Mouse (Mus musculus) skeletal muscle tissue, postnatal 0 days (tissue): ENCODE results near the gene Ccl21a. TPM values are rescaled to one million over a fixed set of nuclear protein-coding genes. Genes with fewer than 3 reads are reported as not detected.

Source experiments
- polyA plus RNA-seq: library from polyadenylated mRNA; unstranded; fragments of >200 nt; fragmentation: Nextera tagmentation; extraction: Ambion mirVana; gene quantifications from 2 replicates; pipeline ENCODE4 v1.2.1, GENCODE M21; 2015

Gene Ccl21a
- polyA plus RNA-seq, result 10.1 and 10.8 TPM in 2 replicates

GRCm38 (mm10) chr4:42773893-42774292 is at the start of gene Ccl21a:
TSS of gene Ccl21a (minus strand) at chr4:42773993.

GRCm38 (mm10) chr4:42756477-42756876 is 17.3 kb downstream of the Ccl21a start, which contains the start of gene Ccl19:
TSS of gene Ccl19 (minus strand) at chr4:42756577.

GRCm38 (mm10) chr4:42735245-42735644 is 38.5 kb downstream of the Ccl21a start, which contains the start of gene 4930578G10Rik:
TSS of gene 4930578G10Rik (plus strand) at chr4:42735545.

Other genes with a start within 250 kb of the Ccl21a start
- gene Fam205a2, start 245.8 kb downstream of the Ccl21a start, polyA plus RNA-seq, result not detected in 2 replicates
- gene Gm10591, start 161.8 kb downstream of the Ccl21a start, polyA plus RNA-seq, result not detected in 2 replicates
- gene Gm2564, start 144.3 kb downstream of the Ccl21a start, polyA plus RNA-seq, result 1.3 TPM in 1 of 2 replicates, not detected in the other
- not detected in 2 replicates for gene Ccl27b, start 118.7 kb downstream of the Ccl21a start, polyA plus RNA-seq
- gene Il11ra2, start 112.1 kb downstream of the Ccl21a start, polyA plus RNA-seq, result not detected in 2 replicates
- not detected in 2 replicates for gene 4930578G10Rik, start 38.4 kb downstream of the Ccl21a start, polyA plus RNA-seq
- gene Ccl19, start 17.4 kb downstream of the Ccl21a start, polyA plus RNA-seq, result 0.32 and 0.60 TPM in 2 replicates
- gene Fam205a1, start 79.9 kb upstream of the Ccl21a start, polyA plus RNA-seq, result not detected in 2 replicates
- gene Gm12394, start 82.8 kb upstream of the Ccl21a start, polyA plus RNA-seq, result 0.04 TPM in 1 of 2 replicates, not detected in the other
- 0.21 TPM in 1 of 2 replicates, not detected in the other for gene Fam205c, start 100.2 kb upstream of the Ccl21a start, polyA plus RNA-seq
- 0.51 and 0.73 TPM in 2 replicates for gene Phf24, start 142.7 kb upstream of the Ccl21a start, polyA plus RNA-seq
- 16.7 and 18.6 TPM in 2 replicates for gene Dnajb5, start 175.8 kb upstream of the Ccl21a start, polyA plus RNA-seq
- 0.32 and 0.42 TPM in 2 replicates for gene 1700022I11Rik, start 195.6 kb upstream of the Ccl21a start, polyA plus RNA-seq
- gene Vcp, start 226.5 kb upstream of the Ccl21a start, polyA plus RNA-seq, result 372 and 383 TPM in 2 replicates
- gene Fancg, start 236.5 kb upstream of the Ccl21a start, polyA plus RNA-seq, result 3.5 and 4.0 TPM in 2 replicates